Mouse (Mus musculus) 3134 (cell line): ENCODE data around the gene Ghrh.

Experiments used
- DNase-seq: peaks from one replicate; pipeline ENCODE4 v3.0.0-alpha.2; 2011; ENCODE audit warnings: low spot score; ENCODE audit not compliant: insufficient read length; ENCODE audit errors: extremely low read depth

Ghrh gene

GRCm38 (mm10) chr2:157310963-157311637 lies 36.2 kb downstream of the Ghrh start:
- DNase-seq, result no peak

GRCm38 (mm10) chr2:157309611-157310010 lies 37.7 kb downstream of the Ghrh start:
- DNase-seq, result no peak

- no peak for DNase-seq
Measured at GRCm38 (mm10) chr2:157308273-157308917, 38.9 kb downstream of the Ghrh start.

- DNase-seq, result no peak
Measured at GRCm38 (mm10) chr2:157307715-157308265, 39.5 kb downstream of the Ghrh start.

GRCm38 (mm10) chr2:157306091-157307032 lies 40.9 kb downstream of the Ghrh start:
- DNase-seq, result no peak

- no peak for DNase-seq
Measured at GRCm38 (mm10) chr2:157303096-157303495, 44.2 kb downstream of the Ghrh start.

- DNase-seq, result no peak
Measured at GRCm38 (mm10) chr2:157300051-157300450, 47.3 kb downstream of the Ghrh start.

- no peak for DNase-seq
Measured at GRCm38 (mm10) chr2:157296105-157296689, 51.1 kb downstream of the Ghrh start.

- no peak for DNase-seq
Measured at GRCm38 (mm10) chr2:157292093-157292492, 55.2 kb downstream of the Ghrh start.

- DNase-seq, result no peak
Measured at GRCm38 (mm10) chr2:157288996-157289395, 58.3 kb downstream of the Ghrh start.

- no peak for DNase-seq
Measured at GRCm38 (mm10) chr2:157287542-157287941, 59.8 kb downstream of the Ghrh start.

- DNase-seq, result no peak
Measured at GRCm38 (mm10) chr2:157283321-157283720, 64.0 kb downstream of the Ghrh start.
